8 mouse cellular contexts compared by ENCODE assay signal in genomic region chr10:81174617-81175344, GRCm38 (mm10). TPM values are rescaled to one million over a fixed set of nuclear protein-coding genes. Genes with fewer than 3 reads are reported as not detected.
DNase-seq lines count a peak whose midpoint lies in the region; ATAC-seq lines count a peak whose summit lies in the region.

No protein-coding gene starts in this region.

- no peaks in the 10 kb centered on the region for H3K27me3 ChIP-seq in intestine, embryonic 14.5 days (replicated peaks; ENCODE audit: control insufficient read depth, insufficient read depth, low read length)

- peaks cover 34% of the 10 kb centered on the region for H3K4me1 ChIP-seq in intestine, embryonic 14.5 days (replicated peaks; ENCODE audit: control insufficient read depth, insufficient read depth, low read length)

- no peaks in the 10 kb centered on the region for H3K9me3 ChIP-seq in intestine, embryonic 14.5 days (ENCODE audit: control insufficient read depth, low read length)

- peak overlapping the region; percentile 50 for H3K4me2 ChIP-seq in intestine, embryonic 14.5 days (ENCODE audit: low read length)

- WGBS in intestine, embryonic 14.5 days = 3% methylated on average over 29 of the region's 29 CpGs

- peak; percentile 50 for ATAC-seq in intestine, embryonic 14.5 days (replicated peaks; ENCODE audit: low FRiP score, low TSS enrichment, low read depth)
- ATAC-seq in megakaryocyte-erythroid progenitor cell, adult 5-6 weeks (replicated peaks; ENCODE audit: low FRiP score, low TSS enrichment, poor library complexity, severe bottlenecking) = peak; percentile 62

- peak overlapping the region; percentile 27 for H3K4me3 ChIP-seq in intestine, embryonic 14.5 days (ENCODE audit: low read depth, low read length)

- peaks cover 25% of the 10 kb centered on the region for H3K36me3 ChIP-seq in intestine, embryonic 14.5 days (ENCODE audit: control insufficient read depth, insufficient read depth, low read length)

- DNase-seq in adrenal gland, postnatal 10 days = peak; percentile 92
- peak; percentile 93 for DNase-seq in embryo, embryonic 11 days
- DNase-seq in gastrocnemius, postnatal 25 days = peak; percentile 82
- peak; percentile 95 for DNase-seq in intestine, embryonic 14.5 days (ENCODE audit: low spot score)
- DNase-seq in left cerebral cortex, postnatal 25 days (ENCODE audit: low spot score in 2 of 2) = peak; percentile 84 to 90
- peak; percentile 90 for DNase-seq in right cerebral cortex, postnatal 14 days
- DNase-seq in yolk sac, embryonic 10.5 days (ENCODE audit: low spot score) = peak; percentile 85

- H3K9ac ChIP-seq in intestine, embryonic 14.5 days (ENCODE audit: low read length) = peak overlapping the region; percentile 20

- peak overlapping the region; percentile 91 for H3K27ac ChIP-seq in intestine, embryonic 14.5 days (ENCODE audit: low read depth)

- intact Hi-C loops in left cerebral cortex, postnatal 25 days (cut with DNase I) = loop anchor here (2.0 kb wide), 2 partner anchors 176 to 246 kb away; no protein-coding TSS in a partner anchor

RNA-seq across cellular contexts. Expression of gene Eef2, which starts 1.6 kb away (rescaled TPM):
- total RNA-seq in adrenal gland, postnatal 10 days (2021) = 1,000 to 10,000 TPM; 1,466 to 1,521 TPM
- total RNA-seq in gastrocnemius, postnatal 25 days (2021) = 100 to 1,000 TPM; 838 to 862 TPM
- 484 and 490 TPM in 2 replicates for polyA plus RNA-seq in intestine, embryonic 14.5 days (2014; fragmentation: Nextera tagmentation; extraction: Ambion mirVana)
- total RNA-seq in left cerebral cortex, postnatal 25 days (2021) = 100 to 1,000 TPM; 854 to 872 TPM
- 1,282 and 1,455 TPM in 2 replicates for total RNA-seq in megakaryocyte-erythroid progenitor cell, adult 5-6 weeks (2014; fragmentation: Nextera tagmentation)
- total RNA-seq in megakaryocyte-erythroid progenitor cell, adult 5-6 weeks (2017) = 1,743 and 1,799 TPM in 2 replicates

RNA-seq across cellular contexts. Expression of gene Pias4, which starts 7.1 kb away (rescaled TPM):
- total RNA-seq in adrenal gland, postnatal 10 days (2021) = 10 to 100 TPM; 25.8 to 26.5 TPM
- total RNA-seq in gastrocnemius, postnatal 25 days (2021) = 10 to 100 TPM; 11.7 to 14.2 TPM
- 40.8 and 43.3 TPM in 2 replicates for polyA plus RNA-seq in intestine, embryonic 14.5 days (2014; fragmentation: Nextera tagmentation; extraction: Ambion mirVana)
- 10 to 100 TPM; 26.6 to 28.7 TPM for total RNA-seq in left cerebral cortex, postnatal 25 days (2021)
- total RNA-seq in megakaryocyte-erythroid progenitor cell, adult 5-6 weeks (2014; fragmentation: Nextera tagmentation) = 14.8 and 15.2 TPM in 2 replicates
- total RNA-seq in megakaryocyte-erythroid progenitor cell, adult 5-6 weeks (2017) = 5.4 and 20.8 TPM in 2 replicates

RNA-seq across cellular contexts. Expression of gene Dapk3, which starts 8.0 kb away (rescaled TPM):
- total RNA-seq in adrenal gland, postnatal 10 days (2021) = 10 to 100 TPM; 55.3 to 55.6 TPM
- total RNA-seq in gastrocnemius, postnatal 25 days (2021) = 10 to 100 TPM; 22.3 to 22.4 TPM
- 57.8 and 58.8 TPM in 2 replicates for polyA plus RNA-seq in intestine, embryonic 14.5 days (2014; fragmentation: Nextera tagmentation; extraction: Ambion mirVana)
- total RNA-seq in left cerebral cortex, postnatal 25 days (2021) = 10 to 100 TPM; 71.3 to 77.7 TPM
- total RNA-seq in megakaryocyte-erythroid progenitor cell, adult 5-6 weeks (2014; fragmentation: Nextera tagmentation) = 27.7 and 51.7 TPM in 2 replicates
- 16.2 and 30.9 TPM in 2 replicates for total RNA-seq in megakaryocyte-erythroid progenitor cell, adult 5-6 weeks (2017)

RNA-seq across cellular contexts. Expression of gene 4930442H23Rik, which starts 8.9 kb away (rescaled TPM):
- total RNA-seq in adrenal gland, postnatal 10 days (2021) = not detected
- total RNA-seq in gastrocnemius, postnatal 25 days (2021) = not detected
- polyA plus RNA-seq in intestine, embryonic 14.5 days (2014; fragmentation: Nextera tagmentation; extraction: Ambion mirVana) = not detected in 2 replicates
- total RNA-seq in left cerebral cortex, postnatal 25 days (2021) = not detected
- not detected in 2 replicates for total RNA-seq in megakaryocyte-erythroid progenitor cell, adult 5-6 weeks (2014; fragmentation: Nextera tagmentation)
- total RNA-seq in megakaryocyte-erythroid progenitor cell, adult 5-6 weeks (2017) = not detected in 2 replicates

RNA-seq across cellular contexts. Expression of gene Nmrk2, which starts 27.1 kb away (rescaled TPM):
- 1 to 10 TPM in 1 of 2 experiments, under 1 TPM in 1; 0.15 to 4.9 TPM for total RNA-seq in adrenal gland, postnatal 10 days (2021)
- 10 to 100 TPM; 41.1 to 57.7 TPM for total RNA-seq in gastrocnemius, postnatal 25 days (2021)
- 0.22 TPM in 2 replicates for polyA plus RNA-seq in intestine, embryonic 14.5 days (2014; fragmentation: Nextera tagmentation; extraction: Ambion mirVana)
- total RNA-seq in left cerebral cortex, postnatal 25 days (2021) = under 1 TPM in 1 of 2 experiments, not detected in 1; 0.23 TPM
- total RNA-seq in megakaryocyte-erythroid progenitor cell, adult 5-6 weeks (2014; fragmentation: Nextera tagmentation) = not detected in 2 replicates
- not detected in 2 replicates for total RNA-seq in megakaryocyte-erythroid progenitor cell, adult 5-6 weeks (2017)

Comparison
In these comparisons a context has a peak if more than half of its experiments do, and no peak if none do; other contexts are left out.
1. Peak in every context shown above with its lines: DNase-seq, ATAC-seq, H3K4me3 ChIP-seq and H3K27ac ChIP-seq.